Mouse (Mus musculus): Measurements from ENCODE around the gene Prss53.

Gene Prss53

GRCm38 (mm10) chr7:127837473-127837872 lies 53.3 kb downstream of the Prss53 start:
- no peaks in the 10 kb centered on the region for H3K36me3 ChIP-seq (ENCODE audit: control insufficient read depth, insufficient read depth, low read length, poor library complexity, severe bottlenecking)

More at GRCm38 (mm10) chr7:127837473-127837872, 53.3 kb downstream of the Prss53 start:
- H3K27me3 ChIP-seq (ENCODE audit: control insufficient read depth, insufficient read depth, low read length, poor library complexity, severe bottlenecking), result no peaks in the 10 kb centered on the region
- DNase-seq (ENCODE audit: low read depth, low spot score), result no peak

Data from splenic B cell, adult 2 months (primary cell).